Mouse (Mus musculus): ENCODE results near the gene Stard8. TPM values are rescaled to one million over a fixed set of nuclear protein-coding genes. Genes with fewer than 3 reads are reported as not detected.
A peak's percentile ranks its signal among the peaks of the same experiment; 100 is the strongest.

Gene Stard8
- total and polyA plus RNA-seq, 2 experiments from 2014 or later = 4.2 to 13.0 TPM

DNA sequence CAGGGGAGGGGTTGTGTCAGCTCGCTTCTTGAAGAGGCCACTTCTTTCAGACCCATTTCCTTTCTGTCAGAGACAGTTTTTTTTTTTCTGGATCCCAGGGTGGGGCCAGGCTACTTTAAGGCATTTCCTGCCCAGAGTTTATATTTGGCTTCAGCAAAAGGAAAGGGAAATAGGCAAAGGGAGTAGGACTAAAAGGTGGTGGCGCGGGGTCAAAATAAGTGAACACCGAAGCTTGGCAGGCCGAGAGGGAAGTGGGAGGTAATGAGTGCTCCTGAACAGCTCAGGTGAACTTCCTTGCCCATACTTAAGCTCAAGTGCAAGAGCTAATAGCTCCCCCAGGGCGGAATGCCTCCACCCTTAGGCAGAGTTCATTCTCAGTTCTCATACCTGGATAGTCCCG, 49.2 kb downstream of the Stard8 start:
- 90% methylated on average over 7 of the region's 7 CpGs for WGBS
- Histone ChIP-seq H3K4me3 (ENCODE audit: low read length) (no peak overlapping the region), H3K27me3 (ENCODE audit: insufficient read depth, low read length) (no peaks in the 10 kb centered on the region), H3K4me1 (ENCODE audit: insufficient read depth, low read length) (no peaks in the 10 kb centered on the region), H3K36me3 (ENCODE audit: insufficient read depth, low read length) (no peaks in the 10 kb centered on the region), H3K27ac (no peak overlapping the region), H3K9me3 (ENCODE audit: low read length) (no peaks in the 10 kb centered on the region), H3K9ac (replicated peaks; ENCODE audit: low read length) (no peak overlapping the region), H3K4me2 (ENCODE audit: low read depth, low read length) (no peak overlapping the region)
- TF ChIP-seq CTCF (IDR thresholded peaks at IDR 0.05; ENCODE audit: low read depth) = no peak
- ATAC-seq = no peak
- no peak for DNase-seq (ENCODE audit: low spot score)

DNA sequence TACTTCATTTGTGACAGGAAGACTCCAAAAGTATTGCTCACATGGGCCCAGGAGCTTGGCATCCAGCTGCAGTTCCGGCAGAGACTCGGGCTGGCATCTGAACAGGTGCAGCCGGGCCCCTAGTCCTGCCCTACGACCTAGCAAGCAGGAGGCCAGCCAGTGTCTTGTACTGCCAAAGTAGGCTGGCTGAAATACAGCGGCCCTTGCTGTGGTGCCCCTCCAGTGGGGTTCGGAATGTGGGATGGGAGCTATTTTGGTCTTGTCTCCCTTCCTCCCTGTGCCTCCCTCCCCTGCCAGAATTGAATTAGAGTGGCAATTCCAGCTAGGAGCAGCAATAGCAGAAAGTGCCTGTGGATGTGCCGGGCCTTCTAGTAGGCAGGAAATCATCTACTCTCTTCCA, 51.5 kb downstream of the Stard8 start:
- Histone ChIP-seq H3K36me3 (ENCODE audit: insufficient read depth, low read length) (no peaks in the 10 kb centered on the region), H3K4me3 (ENCODE audit: low read length) (no peak overlapping the region), H3K9ac (replicated peaks; ENCODE audit: low read length) (no peak overlapping the region), H3K4me1 (ENCODE audit: insufficient read depth, low read length) (no peaks in the 10 kb centered on the region), H3K27me3 (ENCODE audit: insufficient read depth, low read length) (no peaks in the 10 kb centered on the region; the same call in 1 of the 2 replicates), H3K4me2 (ENCODE audit: low read depth, low read length) (no peak overlapping the region), H3K9me3 (ENCODE audit: low read length) (no peaks in the 10 kb centered on the region), H3K27ac (no peak overlapping the region)
- DNase-seq (ENCODE audit: low spot score) (no peak), ATAC-seq (no peak)
- 84% methylated on average over 7 of the region's 7 CpGs for WGBS
- no peak for TF ChIP-seq CTCF (IDR thresholded peaks at IDR 0.05; ENCODE audit: low read depth)

DNA sequence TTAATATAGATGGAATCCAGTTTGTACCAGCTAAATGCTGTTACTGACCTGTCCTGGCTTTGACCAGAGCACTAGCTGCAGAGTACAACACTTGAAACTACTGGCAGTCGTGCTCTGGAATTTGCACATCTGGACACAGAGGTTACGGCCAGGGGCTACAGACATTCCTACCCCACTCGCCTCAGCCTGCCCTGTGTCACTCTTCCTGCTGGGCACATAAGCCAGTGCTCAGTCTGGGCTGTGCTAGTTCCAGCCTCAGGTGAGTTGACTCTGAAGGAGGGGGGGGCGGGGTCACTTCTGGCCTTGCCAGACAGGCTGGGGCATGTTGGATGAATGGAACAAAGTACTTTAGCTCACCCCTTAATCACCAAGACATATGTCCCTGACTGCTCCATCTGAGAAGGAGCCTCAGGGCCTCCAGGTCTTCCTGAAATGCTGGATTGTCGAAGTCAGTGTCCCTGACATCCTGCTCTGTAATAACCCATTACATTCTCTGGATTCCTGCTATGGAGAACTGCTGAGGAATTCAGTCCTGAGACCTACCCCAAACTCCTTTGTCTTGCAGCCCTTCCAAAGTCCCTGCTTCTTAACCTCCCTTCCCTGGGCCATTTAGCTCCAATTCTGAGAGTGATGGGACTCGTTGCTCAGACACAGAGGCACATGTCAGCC, 54.9 kb downstream of the Stard8 start:
- no peak for DNase-seq (ENCODE audit: low spot score)
- H3K27ac ChIP-seq = no peak overlapping the region
- no peak for ATAC-seq
- no peaks in the 10 kb centered on the region for H3K4me1 ChIP-seq (ENCODE audit: insufficient read depth, low read length)
- H3K4me2 ChIP-seq (ENCODE audit: low read depth, low read length) = no peak overlapping the region
- H3K9ac ChIP-seq (replicated peaks; ENCODE audit: low read length) = no peak overlapping the region
- no peaks in the 10 kb centered on the region for H3K36me3 ChIP-seq (ENCODE audit: insufficient read depth, low read length)
- H3K27me3 ChIP-seq (ENCODE audit: insufficient read depth, low read length) = no peaks in the 10 kb centered on the region; the same call in 1 of the 2 replicates
- TF ChIP-seq CTCF (IDR thresholded peaks at IDR 0.05; ENCODE audit: low read depth) = no peak
- H3K4me3 ChIP-seq (ENCODE audit: low read length) = no peak overlapping the region
- no peaks in the 10 kb centered on the region for H3K9me3 ChIP-seq (ENCODE audit: low read length)
- WGBS = 71% methylated on average over 6 of the region's 6 CpGs

DNA sequence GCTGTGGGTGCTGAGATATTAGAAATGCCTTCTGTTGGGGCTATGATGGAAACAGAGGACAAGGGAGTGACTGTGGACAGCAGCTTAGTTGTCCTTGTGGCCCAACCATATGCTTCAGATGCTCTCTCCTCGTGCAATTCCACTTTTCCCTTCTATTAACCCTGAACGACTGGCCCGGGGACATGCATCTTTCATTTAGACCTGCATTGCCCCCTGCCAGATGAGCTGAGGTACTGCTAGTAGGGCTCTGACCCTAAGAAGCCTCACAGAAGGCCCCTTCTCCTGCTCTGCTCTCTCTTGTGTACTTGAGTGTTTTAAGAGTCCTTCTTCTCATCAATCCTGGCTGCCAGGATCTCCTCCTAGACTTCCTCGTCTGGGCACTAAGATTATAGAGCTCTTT, 56.1 kb downstream of the Stard8 start:
- TF ChIP-seq CTCF (IDR thresholded peaks at IDR 0.05; ENCODE audit: low read depth) = peak; percentile 47
- DNase-seq (ENCODE audit: low spot score) (peak; percentile 10), ATAC-seq (no peak)
- Histone ChIP-seq H3K27ac (no peak overlapping the region), H3K9ac (replicated peaks; ENCODE audit: low read length) (no peak overlapping the region), H3K4me3 (ENCODE audit: low read length) (no peak overlapping the region), H3K4me1 (ENCODE audit: insufficient read depth, low read length) (no peaks in the 10 kb centered on the region), H3K9me3 (ENCODE audit: low read length) (no peaks in the 10 kb centered on the region), H3K36me3 (ENCODE audit: insufficient read depth, low read length) (no peaks in the 10 kb centered on the region), H3K4me2 (ENCODE audit: low read depth, low read length) (no peak overlapping the region), H3K27me3 (ENCODE audit: insufficient read depth, low read length) (no peaks in the 10 kb centered on the region; the same call in 1 of the 2 replicates)
- WGBS = 56% methylated on average over 4 of the region's 4 CpGs

DNA sequence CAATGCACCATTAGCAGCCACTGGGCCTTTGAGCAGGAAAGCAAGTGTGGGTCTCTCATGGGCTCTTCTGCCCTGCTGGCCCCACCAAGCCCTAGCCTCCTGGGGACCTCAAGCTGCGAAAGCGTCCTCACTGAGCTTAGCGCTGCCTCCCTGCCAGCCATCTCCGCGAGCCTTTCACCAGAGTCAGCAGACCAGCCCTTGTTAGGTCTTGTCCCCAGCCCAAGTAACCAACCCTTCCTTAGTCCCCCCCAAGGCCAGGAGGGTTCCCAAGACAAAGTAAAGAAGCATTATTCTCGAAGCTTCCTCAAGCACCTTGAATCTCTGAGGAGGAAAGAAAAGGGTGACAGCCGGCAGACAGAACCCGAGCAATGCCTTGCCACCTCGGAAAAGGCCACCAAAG, 62.5 kb downstream of the Stard8 start:
- no peak for DNase-seq (ENCODE audit: low spot score)
- WGBS = 92% methylated on average over 9 of the region's 9 CpGs

DNA sequence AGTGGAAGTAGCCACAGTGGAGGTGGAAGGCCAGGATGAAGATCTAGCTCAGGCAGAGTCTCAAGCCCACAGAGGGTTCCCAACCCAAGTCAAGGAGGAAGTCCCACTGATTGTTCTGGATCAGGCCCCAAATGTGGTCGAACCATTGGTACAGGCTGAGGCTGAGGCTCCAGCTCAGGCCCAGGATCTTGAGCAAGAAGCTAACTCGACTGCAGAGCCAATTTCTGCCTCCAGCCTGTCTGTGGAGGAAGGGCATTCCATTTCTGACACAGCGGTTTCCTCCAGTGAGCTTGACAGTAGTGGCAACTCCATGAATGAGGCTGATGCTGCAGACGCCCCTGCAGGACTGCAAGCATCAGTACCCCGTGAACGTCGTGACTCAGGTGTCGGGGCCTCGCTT, 63.5 kb downstream of the Stard8 start:
- no peaks in the 10 kb centered on the region for H3K36me3 ChIP-seq (ENCODE audit: insufficient read depth, low read length)
- no peak for TF ChIP-seq CTCF (IDR thresholded peaks at IDR 0.05; ENCODE audit: low read depth)
- WGBS = 87% methylated on average over 9 of the region's 9 CpGs
- ATAC-seq (no peak), DNase-seq (ENCODE audit: low spot score) (no peak)
- no peak overlapping the region for H3K4me3 ChIP-seq (ENCODE audit: low read length)
- H3K4me2 ChIP-seq (ENCODE audit: low read depth, low read length) = no peak overlapping the region
- no peaks in the 10 kb centered on the region for H3K4me1 ChIP-seq (ENCODE audit: insufficient read depth, low read length)
- H3K27ac ChIP-seq = no peak overlapping the region
- H3K9ac ChIP-seq (replicated peaks; ENCODE audit: low read length) = no peak overlapping the region
- H3K27me3 ChIP-seq (ENCODE audit: insufficient read depth, low read length) = no peaks in the 10 kb centered on the region
- H3K9me3 ChIP-seq (ENCODE audit: low read length) = no peaks in the 10 kb centered on the region

More for the DNA sequence above, 62.5 kb downstream of the Stard8 start:
- no peaks in the 10 kb centered on the region for H3K4me1 ChIP-seq (ENCODE audit: insufficient read depth, low read length)
- no peak for TF ChIP-seq CTCF (IDR thresholded peaks at IDR 0.05; ENCODE audit: low read depth)
- H3K27me3 ChIP-seq (ENCODE audit: insufficient read depth, low read length) = no peaks in the 10 kb centered on the region
- no peaks in the 10 kb centered on the region for H3K36me3 ChIP-seq (ENCODE audit: insufficient read depth, low read length)
- H3K9me3 ChIP-seq (ENCODE audit: low read length) = no peaks in the 10 kb centered on the region
- no peak overlapping the region for H3K27ac ChIP-seq
- no peak for ATAC-seq
- no peak overlapping the region for H3K9ac ChIP-seq (replicated peaks; ENCODE audit: low read length)
- H3K4me2 ChIP-seq (ENCODE audit: low read depth, low read length) = no peak overlapping the region
- no peak overlapping the region for H3K4me3 ChIP-seq (ENCODE audit: low read length)

DNA sequence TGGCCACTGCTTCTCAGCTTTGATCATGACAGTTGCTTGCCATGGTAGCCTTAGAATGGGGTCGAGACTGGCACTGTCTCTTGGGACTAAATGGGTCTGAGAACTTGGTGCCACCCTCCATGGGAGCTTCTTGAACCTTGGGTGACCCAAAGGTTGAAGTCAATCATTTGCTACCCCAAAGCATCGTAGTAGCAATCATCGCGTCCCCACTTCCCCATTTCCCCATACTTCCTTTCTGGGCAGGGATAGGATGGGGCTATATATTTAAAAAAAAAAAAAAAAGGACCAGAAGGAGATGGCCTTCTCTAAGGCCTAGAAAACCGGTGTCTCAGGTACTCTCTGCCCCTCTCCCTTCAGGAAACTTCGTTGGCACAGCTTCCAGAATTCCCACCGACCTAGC, 64.2 kb downstream of the Stard8 start:
- DNase-seq (ENCODE audit: low spot score) = no peak

More for the DNA sequence above, 64.2 kb downstream of the Stard8 start:
- Histone ChIP-seq H3K4me3 (ENCODE audit: low read length) (no peak overlapping the region), H3K4me2 (ENCODE audit: low read depth, low read length) (no peak overlapping the region), H3K27me3 (ENCODE audit: insufficient read depth, low read length) (no peaks in the 10 kb centered on the region), H3K9me3 (ENCODE audit: low read length) (no peaks in the 10 kb centered on the region), H3K9ac (replicated peaks; ENCODE audit: low read length) (no peak overlapping the region), H3K4me1 (ENCODE audit: insufficient read depth, low read length) (no peaks in the 10 kb centered on the region), H3K36me3 (ENCODE audit: insufficient read depth, low read length) (no peaks in the 10 kb centered on the region), H3K27ac (no peak overlapping the region)
- 73% methylated on average over 7 of the region's 7 CpGs for WGBS
- ATAC-seq = no peak
- TF ChIP-seq CTCF (IDR thresholded peaks at IDR 0.05; ENCODE audit: low read depth) = no peak
